Mouse (Mus musculus) liver, embryonic 16.5 days (tissue): ENCODE data around the gene Plekha6. TPM values are rescaled to one million over a fixed set of nuclear protein-coding genes. Genes with fewer than 3 reads are reported as not detected.

ENCODE experiments used
- ATAC-seq: fragments of 200-750 bp; cut with Nextera tagmentation; 2 replicates; pipeline ENCODE4 v1.8.0; 2017; ENCODE audit warnings: low read depth, mild to moderate bottlenecking, moderate number of reproducible peaks, moderate library complexity
- H3K27ac ChIP-seq: fragments of 300-500 bp; sonication (generic); 2 replicates; pipeline ENCODE4 v1.5.1; 2014; ENCODE audit warnings: mild to moderate bottlenecking, low read length
- H3K27me3 ChIP-seq: fragments of 300-500 bp; sonication (generic); 2 replicates; pipeline ENCODE4 v1.6.1; 2014; ENCODE audit warnings: low read depth, low read length, mixed read lengths; ENCODE audit not compliant: control insufficient read depth, insufficient read depth
- H3K36me3 ChIP-seq: fragments of 300-500 bp; sonication (generic); 2 replicates; pipeline ENCODE4 v1.6.1; 2014; ENCODE audit warnings: mild to moderate bottlenecking; ENCODE audit not compliant: control insufficient read depth, insufficient read depth
- H3K4me1 ChIP-seq: fragments of 300-500 bp; sonication (generic); 2 replicates; pipeline ENCODE4 v1.6.1; 2014; ENCODE audit warnings: low read depth, low read length, mixed read lengths; ENCODE audit not compliant: control insufficient read depth
- H3K4me2 ChIP-seq: fragments of 300-500 bp; sonication (generic); 2 replicates; pipeline ENCODE4 v1.6.1; 2014; ENCODE audit warnings: low read depth, low read length, mixed read lengths
- H3K4me3 ChIP-seq: fragments of 300-500 bp; sonication (generic); 2 replicates; pipeline ENCODE4 v1.5.1; 2014; ENCODE audit warnings: low read depth, mild to moderate bottlenecking, low read length
- H3K9ac ChIP-seq: fragments of 300-500 bp; sonication (generic); 2 replicates; pipeline ENCODE4 v1.6.1; 2014; ENCODE audit warnings: low read depth, low read length
- H3K9me3 ChIP-seq: fragments of 300-500 bp; sonication (generic); replicated peaks from 2 replicates; pipeline ENCODE4 v1.6.1; 2016; ENCODE audit warnings: low read length; ENCODE audit not compliant: control insufficient read depth
- WGBS: fragments of 180-500 bp; shearing (Covaris S2); extraction: QIAGEN DNeasy Blood & Tissue Kit; methylation state at CpG from one replicate; pipeline ENCODE4 v1.1.7; 2014; ENCODE audit not compliant: insufficient replicate concordance; 5-methylcytosine and 5-hydroxymethylcytosine counted together
- polyA plus RNA-seq: library from polyadenylated mRNA; unstranded; fragments of >200 nt; fragmentation: Nextera tagmentation; extraction: Ambion mirVana; gene quantifications from 2 replicates; pipeline ENCODE4 v1.2.1, GENCODE M21; 2015

Plekha6 gene
- polyA plus RNA-seq: 2.8 and 3.7 TPM in 2 replicates

DNA sequence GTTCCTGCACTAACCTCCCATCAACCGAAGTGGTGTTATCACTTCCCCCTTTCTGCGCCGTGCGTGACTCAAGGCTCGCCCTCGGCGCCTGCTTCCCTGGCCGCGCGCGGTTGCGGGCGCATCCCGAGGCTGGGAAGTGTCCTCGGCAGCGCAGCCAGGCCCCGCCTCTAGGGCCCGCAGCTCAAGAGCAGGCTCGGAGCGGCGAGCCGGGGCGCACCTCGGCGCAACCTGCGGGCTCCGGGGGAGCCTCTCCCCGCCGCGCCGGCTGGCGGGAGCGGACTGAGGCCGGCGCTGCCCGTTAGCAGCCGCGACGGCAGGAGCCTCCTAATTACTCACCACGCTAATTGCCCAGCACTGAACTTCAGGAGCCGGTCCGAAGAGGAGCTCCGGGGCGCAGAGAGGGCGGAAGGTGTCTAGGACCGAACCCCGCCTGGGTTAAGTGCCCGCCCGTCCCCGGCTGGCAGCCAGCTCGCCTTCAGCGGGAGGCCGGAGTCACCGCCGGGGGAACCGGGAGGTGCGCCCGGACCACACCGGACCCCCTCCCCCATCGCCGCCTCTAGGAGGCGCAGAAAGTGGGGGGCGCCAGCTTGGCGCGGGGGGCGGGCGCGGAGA, at the start of gene Plekha6:
Gene Plekha6, plus strand, starts transcription at position 391 of the 612 bp plus-strand sequence.
- 0 out of 2 replicates have a peak, but pooled peaks have one; percentile 24 for ATAC-seq
- Histone ChIP-seq H3K4me3 (peak within 1 kb of the TSS; percentile 47), H3K27ac (no peak within 1 kb of the TSS), H3K4me2 (peak within 1 kb of the TSS; percentile 74), H3K36me3 (no peaks in the 10 kb centered on the region), H3K9me3 (no peaks in the 10 kb centered on the region), H3K4me1 (no peaks in the 10 kb centered on the region; the same call in 1 of the 2 replicates), H3K27me3 (peaks cover 69% of the 10 kb centered on the region), H3K9ac (no peak within 1 kb of the TSS; the same call in 1 of the 2 replicates)
- WGBS: under 1% methylated on average over 67 of the region's 68 CpGs

DNA sequence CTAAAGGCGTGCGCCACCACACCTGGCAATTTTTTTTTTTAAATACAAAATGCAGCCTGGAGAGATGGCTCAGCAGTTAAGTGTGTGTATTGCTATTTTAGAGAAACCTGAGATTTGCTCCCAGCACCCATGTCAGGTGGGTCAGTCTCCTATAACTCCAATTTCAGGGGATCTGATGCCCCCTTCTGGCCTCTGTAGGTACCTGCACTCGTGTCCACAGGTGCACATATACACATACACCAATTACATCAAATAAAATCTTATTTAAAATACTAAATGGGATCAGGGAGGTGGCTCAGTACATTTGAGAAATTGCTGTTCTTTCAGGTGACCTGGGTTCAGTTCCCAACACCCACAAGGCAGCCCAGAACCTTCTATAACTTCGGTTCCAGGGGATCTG, 47.9 kb upstream of the Plekha6 start:
- 74% methylated on average over 4 of the region's 4 CpGs for WGBS
- H3K27ac ChIP-seq: no peak overlapping the region
- no peak overlapping the region for H3K4me3 ChIP-seq
- H3K4me1 ChIP-seq: peaks cover 29% of the 10 kb centered on the region
- H3K4me2 ChIP-seq: no peak overlapping the region
- H3K36me3 ChIP-seq: no peaks in the 10 kb centered on the region
- no peaks in the 10 kb centered on the region for H3K27me3 ChIP-seq
- no peak overlapping the region for H3K9ac ChIP-seq
- no peak for ATAC-seq
- no peaks in the 10 kb centered on the region for H3K9me3 ChIP-seq

DNA sequence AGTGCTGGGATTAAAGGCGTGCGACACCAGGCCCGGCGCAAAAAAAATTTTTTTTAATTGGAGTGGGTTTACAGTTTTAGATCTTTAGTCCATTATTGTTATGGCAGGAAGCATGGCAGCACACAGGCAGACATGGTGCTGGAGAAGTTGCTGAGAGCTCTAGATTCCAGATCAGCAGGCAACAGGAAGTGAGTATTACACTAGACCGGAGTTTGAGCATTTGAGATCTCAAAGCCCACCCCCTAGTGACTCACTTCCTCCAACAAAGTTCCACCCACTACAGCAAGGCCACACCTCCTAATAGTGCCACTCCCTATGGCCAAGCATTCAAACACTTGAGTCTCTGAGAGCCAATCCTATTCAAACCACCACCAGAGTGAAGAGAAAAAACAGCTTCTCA, 45.9 kb upstream of the Plekha6 start:
- H3K9me3 ChIP-seq: no peaks in the 10 kb centered on the region
- H3K4me3 ChIP-seq: no peak overlapping the region
- no peaks in the 10 kb centered on the region for H3K36me3 ChIP-seq
- no peaks in the 10 kb centered on the region for H3K27me3 ChIP-seq
- H3K4me2 ChIP-seq: peak overlapping the region; percentile 1; the same call in 1 of the 2 replicates
- peaks cover 31% of the 10 kb centered on the region for H3K4me1 ChIP-seq
- WGBS: 72% methylated on average over 5 of the region's 5 CpGs
- no peak overlapping the region for H3K9ac ChIP-seq
- H3K27ac ChIP-seq: peak overlapping the region; percentile 49; the same call in 1 of the 2 replicates
- ATAC-seq: peak; percentile 66

DNA sequence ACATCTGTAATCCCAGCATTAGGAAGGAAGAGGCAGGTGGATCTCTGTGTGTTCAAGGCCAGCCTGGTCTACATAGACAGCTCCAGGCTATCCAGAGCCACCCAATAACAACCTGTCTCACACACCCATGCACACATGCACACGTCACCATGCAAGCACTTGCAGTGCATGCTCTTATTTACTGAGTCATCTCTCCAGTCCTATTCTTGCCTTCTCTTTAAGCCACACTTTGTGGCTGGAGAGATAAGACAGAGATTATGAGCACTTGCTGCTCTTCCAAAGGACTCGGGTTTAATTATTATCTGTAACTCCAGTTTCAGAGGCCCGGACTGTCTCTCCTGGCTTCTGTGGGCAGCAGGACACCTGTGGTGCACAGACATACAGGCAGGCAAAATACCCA, 45.2 kb upstream of the Plekha6 start:
- 12% methylated on average over 3 of the region's 3 CpGs for WGBS
- peak; percentile 90 for ATAC-seq
- Histone ChIP-seq H3K27me3 (no peaks in the 10 kb centered on the region), H3K4me1 (peaks cover 31% of the 10 kb centered on the region), H3K36me3 (no peaks in the 10 kb centered on the region), H3K9ac (no peak overlapping the region), H3K27ac (peak overlapping the region; percentile 49; the same call in 1 of the 2 replicates), H3K4me3 (no peak overlapping the region), H3K4me2 (peak overlapping the region; percentile 6; the same call in 1 of the 2 replicates), H3K9me3 (no peaks in the 10 kb centered on the region)

DNA sequence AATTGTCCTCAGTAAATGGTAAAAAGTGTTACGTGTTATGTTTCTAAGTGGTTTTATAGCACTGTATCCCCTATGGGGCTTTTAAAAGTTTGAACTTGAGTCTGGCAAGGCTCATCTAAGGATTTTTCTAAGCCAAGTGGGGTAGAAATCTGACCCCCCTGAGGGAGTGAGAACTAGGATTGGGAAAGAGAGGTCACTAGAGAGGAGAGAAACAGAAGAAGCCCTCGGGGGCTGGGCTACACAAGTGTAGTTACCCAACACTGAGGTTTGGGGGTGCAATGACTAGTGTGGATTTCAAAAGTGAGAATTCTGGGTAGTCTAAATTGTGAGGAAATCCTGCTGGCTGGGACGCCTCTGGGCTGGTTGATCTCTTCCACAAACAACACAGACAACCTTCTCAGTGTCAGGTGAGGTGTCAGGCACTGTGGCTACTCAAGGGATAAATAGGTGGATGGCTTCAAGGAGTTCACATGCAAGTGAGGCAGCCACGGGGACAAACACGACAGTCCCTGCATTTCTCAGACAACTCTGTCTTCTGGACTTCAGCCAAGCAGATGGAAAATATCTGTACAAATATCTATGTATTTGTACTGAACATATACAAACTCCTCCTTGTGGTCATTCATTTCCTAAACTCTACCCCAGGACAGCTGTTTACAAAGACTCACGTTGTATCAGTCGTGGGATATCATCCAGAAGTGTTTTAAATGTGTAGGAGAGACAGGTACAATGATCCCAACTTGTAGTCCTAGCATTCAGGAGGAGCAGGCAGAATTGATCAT, 43.9 kb upstream of the Plekha6 start:
- H3K4me1 ChIP-seq: peaks cover 31% of the 10 kb centered on the region
- no peaks in the 10 kb centered on the region for H3K27me3 ChIP-seq
- no peak overlapping the region for H3K4me3 ChIP-seq
- WGBS: 45% methylated on average over 7 of the region's 7 CpGs
- no peaks in the 10 kb centered on the region for H3K36me3 ChIP-seq
- peak; percentile 25 for ATAC-seq
- peak overlapping the region; percentile 57 for H3K27ac ChIP-seq
- H3K9ac ChIP-seq: no peak overlapping the region
- H3K9me3 ChIP-seq: no peaks in the 10 kb centered on the region
- no peak overlapping the region for H3K4me2 ChIP-seq

DNA sequence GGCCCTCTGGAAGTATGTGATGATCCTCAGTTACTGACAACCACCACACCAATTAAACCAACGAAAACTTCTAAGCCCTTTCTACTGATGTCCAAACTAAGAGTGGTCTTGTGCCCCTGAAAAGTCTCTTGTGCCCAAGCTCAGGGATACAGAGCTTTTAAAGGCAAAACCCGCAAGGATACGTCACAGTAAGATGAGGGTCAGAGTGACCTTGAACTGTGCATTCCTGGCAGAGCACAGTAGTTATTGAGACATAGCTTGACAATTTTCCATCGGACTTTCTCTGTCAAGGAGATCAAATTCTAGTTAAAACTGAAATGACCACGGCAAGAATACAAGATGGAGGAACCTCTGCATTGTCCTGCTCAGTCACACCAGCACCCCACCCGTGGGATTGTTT, 42.8 kb upstream of the Plekha6 start:
- Histone ChIP-seq H3K4me1 (peaks cover 31% of the 10 kb centered on the region), H3K9me3 (no peaks in the 10 kb centered on the region), H3K9ac (no peak overlapping the region), H3K36me3 (no peaks in the 10 kb centered on the region), H3K27ac (peak overlapping the region; percentile 41; the same call in 1 of the 2 replicates), H3K4me3 (no peak overlapping the region), H3K4me2 (no peak overlapping the region), H3K27me3 (no peaks in the 10 kb centered on the region)
- WGBS: 47% methylated on average over 6 of the region's 6 CpGs
- ATAC-seq: no peak

DNA sequence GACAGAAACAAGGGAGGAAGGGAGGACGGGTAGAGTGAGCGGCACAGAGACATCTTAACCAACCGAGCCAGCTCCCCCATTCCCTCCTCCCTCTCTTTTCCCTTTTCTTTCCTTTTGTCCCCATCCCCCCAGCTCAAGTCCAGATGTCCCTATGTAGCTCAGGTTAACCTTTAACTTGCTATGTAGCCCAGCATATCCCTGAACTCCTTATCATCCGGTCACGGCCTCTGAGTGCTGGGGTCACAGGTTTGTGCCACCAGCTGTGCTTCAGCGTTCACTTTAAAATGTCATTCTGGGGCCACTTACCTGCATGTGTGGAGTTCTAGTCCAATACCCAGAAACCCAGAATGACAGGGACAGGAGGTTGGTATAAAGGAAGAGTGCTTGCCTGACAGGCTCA, 39.9 kb upstream of the Plekha6 start:
- no peaks in the 10 kb centered on the region for H3K9me3 ChIP-seq
- ATAC-seq: peak; percentile 69
- H3K4me1 ChIP-seq: peaks cover 29% of the 10 kb centered on the region
- H3K27ac ChIP-seq: 0 out of 2 replicates have a peak overlapping the region, but pooled peaks have one; percentile 24
- no peak overlapping the region for H3K4me3 ChIP-seq
- 71% methylated on average over 6 of the region's 6 CpGs for WGBS
- H3K36me3 ChIP-seq: no peaks in the 10 kb centered on the region
- no peak overlapping the region for H3K9ac ChIP-seq
- no peak overlapping the region for H3K4me2 ChIP-seq
- no peaks in the 10 kb centered on the region for H3K27me3 ChIP-seq

DNA sequence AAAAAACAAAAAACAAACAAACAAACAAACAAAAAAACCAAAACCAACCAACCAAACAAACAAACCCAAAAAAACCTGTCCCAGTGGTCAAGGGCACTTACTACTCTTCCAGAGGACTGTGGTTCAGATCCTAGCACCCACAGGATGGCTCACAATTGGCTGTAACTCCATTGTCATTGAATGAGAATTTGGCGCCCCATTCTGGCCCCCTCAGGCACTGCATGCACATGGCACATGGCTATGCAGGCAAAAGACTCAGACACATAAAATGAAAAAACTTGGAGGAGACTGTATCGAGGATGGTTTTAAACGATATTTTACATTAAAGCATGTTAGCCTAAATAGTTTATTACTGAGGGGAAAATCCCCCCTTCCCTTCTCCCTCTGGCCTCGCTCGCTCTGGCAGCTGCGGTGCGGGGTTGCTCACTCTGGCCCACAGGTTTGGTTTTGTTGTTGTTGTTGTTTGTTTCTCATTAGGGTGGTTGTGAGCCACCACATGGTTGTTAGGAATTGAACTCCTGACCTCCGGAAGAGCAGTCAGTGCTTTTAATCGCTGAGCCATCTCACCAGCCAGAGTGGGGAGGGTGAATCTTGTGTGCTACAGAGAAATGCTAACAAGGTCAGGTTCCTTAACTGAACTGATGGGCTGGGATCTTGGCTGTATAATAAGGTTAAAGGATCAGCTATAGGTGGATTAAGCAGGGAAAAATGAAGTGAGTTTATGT, 38.2 kb upstream of the Plekha6 start:
- Histone ChIP-seq H3K4me1 (peaks cover 25% of the 10 kb centered on the region), H3K27ac (no peak overlapping the region)
- 80% methylated on average over 9 of the region's 9 CpGs for WGBS

More for the DNA sequence above, 38.2 kb upstream of the Plekha6 start:
- ATAC-seq: no peak
- Histone ChIP-seq H3K4me3 (no peak overlapping the region), H3K9me3 (no peaks in the 10 kb centered on the region), H3K36me3 (no peaks in the 10 kb centered on the region), H3K4me2 (no peak overlapping the region), H3K9ac (no peak overlapping the region), H3K27me3 (no peaks in the 10 kb centered on the region)
